Mouse (Mus musculus): ENCODE measurements around the gene Ttyh1. TPM values are rescaled to one million over a fixed set of nuclear protein-coding genes. Genes with fewer than 3 reads are reported as not detected.

The Ttyh1 gene
- polyA plus RNA-seq (2012) = 0.32 and 0.53 TPM in 2 replicates

GRCm38 (mm10) chr7:4119344-4119902 lies at the start of gene Ttyh1:
Ttyh1 (plus strand) TSS chr7:4119408.

GRCm38 (mm10) chr7:4136771-4137531 lies 17.7 kb downstream of the Ttyh1 start, which contains the start of gene Leng8:
Leng8 (plus strand) TSS chr7:4137039.

GRCm38 (mm10) chr7:4150059-4150541 lies 30.9 kb downstream of the Ttyh1 start, which contains the start of gene Leng9:
Leng9 (minus strand) TSS chr7:4150374.

GRCm38 (mm10) chr7:4164090-4164910 lies 45.1 kb downstream of the Ttyh1 start, which contains the start of gene Cdc42ep5:
Cdc42ep5 (minus strand) TSS chr7:4164860.

Other genes with a start within 250 kb of the Ttyh1 start
- 0.13 TPM in 1 of 2 replicates, not detected in the other for gene Gm14548, start 221.3 kb upstream of the Ttyh1 start, polyA plus RNA-seq (2012)
- gene Lilra6, start 203.9 kb upstream of the Ttyh1 start, polyA plus RNA-seq (2012) = 0.05 and 0.13 TPM in 2 replicates
- gene Lair1, start 56.2 kb upstream of the Ttyh1 start, polyA plus RNA-seq (2012) = 1.7 and 1.8 TPM in 2 replicates
- gene Leng8, start 17.6 kb downstream of the Ttyh1 start, polyA plus RNA-seq (2012) = 104 and 159 TPM in 2 replicates
- 2.2 and 3.0 TPM in 2 replicates for gene Leng9, start 31.0 kb downstream of the Ttyh1 start, polyA plus RNA-seq (2012)
- 4.9 and 6.1 TPM in 2 replicates for gene Cdc42ep5, start 45.5 kb downstream of the Ttyh1 start, polyA plus RNA-seq (2012)
- gene Lilra5, start 118.3 kb downstream of the Ttyh1 start, polyA plus RNA-seq (2012) = not detected in 2 replicates
- gene Ncr1, start 218.3 kb downstream of the Ttyh1 start, polyA plus RNA-seq (2012) = 0.10 TPM in 1 of 2 replicates, not detected in the other